In genomic region chr17:87532158-87532545, GRCm38 (mm10) we compare ENCODE assay signal across 9 mouse cellular contexts.
A peak's percentile ranks its signal among the peaks of the same experiment; 100 is the strongest.
DNase-seq lines count a peak whose midpoint lies in the region; ATAC-seq and TF ChIP-seq lines count a peak whose summit lies in the region.
"Had no signal": no experiment of that assay in that cellular context is flagged by ENCODE, and none has a peak within 500 bp of the region (broad histone marks: within the 10 kb centered on the region; RNA-seq: fewer than 3 reads in every experiment).

No protein-coding gene starts in this region.

- H3K9me3 ChIP-seq in heart, embryonic 10.5 days, result no peaks in the 10 kb centered on the region
- H3K9me3 ChIP-seq in limb, embryonic 10.5 days (replicated peaks), result no peaks in the 10 kb centered on the region
- H3K9me3 ChIP-seq in midbrain, embryonic 11.5 days (ENCODE audit: control insufficient read depth, low read length), result no peaks in the 10 kb centered on the region
- H3K9me3 ChIP-seq: G1E had no signal

- ATAC-seq in midbrain, embryonic 11.5 days (ENCODE audit: low FRiP score), result no peak

- H3K4me1 ChIP-seq in liver, adult 2 months (ENCODE audit: control insufficient read depth, insufficient read depth, low read length), result peaks cover 9% of the 10 kb centered on the region
- peaks cover 54% of the 10 kb centered on the region for H3K4me1 ChIP-seq in heart, embryonic 10.5 days
- H3K4me1 ChIP-seq in limb, embryonic 10.5 days, result peaks cover 35% of the 10 kb centered on the region
- peaks cover 15% of the 10 kb centered on the region for H3K4me1 ChIP-seq in midbrain, embryonic 11.5 days (ENCODE audit: control insufficient read depth, insufficient read depth, low read length)

- TF ChIP-seq POLR2A in liver, adult 2 months (IDR thresholded peaks at IDR 0.05; ENCODE audit: extremely low read depth, insufficient read depth, low read length), result no peak

- no peak overlapping the region for H3K4me3 ChIP-seq in liver, adult 2 months (ENCODE audit: insufficient read depth, low read depth, low read length)
- peak overlapping the region; percentile 58 for H3K4me3 ChIP-seq in heart, embryonic 10.5 days
- peak overlapping the region; percentile 55 for H3K4me3 ChIP-seq in limb, embryonic 10.5 days
- no peak overlapping the region for H3K4me3 ChIP-seq in midbrain, embryonic 11.5 days (ENCODE audit: low read depth, low read length)

- peak overlapping the region; percentile 55 for H3K4me2 ChIP-seq in midbrain, embryonic 11.5 days

- intact Hi-C loops in left cerebral cortex, postnatal 4 days (cut with DNase I), result no loop called here

- H3K27ac ChIP-seq in liver, adult 2 months (replicated peaks; ENCODE audit: insufficient read depth, low read depth, low read length), result peak overlapping the region; percentile 60
- H3K27ac ChIP-seq in heart, embryonic 10.5 days, result peak overlapping the region; percentile 89
- H3K27ac ChIP-seq in limb, embryonic 10.5 days, result peak overlapping the region; percentile 51
- H3K27ac ChIP-seq in midbrain, embryonic 11.5 days (ENCODE audit: low read depth, low read length), result no peak overlapping the region

- peak; percentile 22 for DNase-seq in liver, adult 2 months (ENCODE audit: extremely low read depth, low read depth, low spot score)
- DNase-seq in liver, result no peak
- DNase-seq in heart, embryonic 10.5 days (ENCODE audit: low spot score), result no peak
- DNase-seq in limb, embryonic 10.5 days (ENCODE audit: low spot score), result no peak
- no peak for DNase-seq in midbrain, embryonic 11.5 days (ENCODE audit: low spot score, missing footprints)
- no peak for DNase-seq in gastrocnemius, postnatal 10 days
- DNase-seq in layer of hippocampus, postnatal 36 days, result no peak
- no peak for DNase-seq in left cerebral cortex, postnatal 4 days

- 39% methylated on average over 9 of the region's 9 CpGs for WGBS in liver, adult 2 months
- WGBS in heart, embryonic 10.5 days, result 8% methylated on average over 9 of the region's 9 CpGs
- 19% methylated on average over 9 of the region's 9 CpGs for WGBS in limb, embryonic 10.5 days
- 11% methylated on average over 9 of the region's 9 CpGs for WGBS in midbrain, embryonic 11.5 days

- H3K36me3 ChIP-seq in liver, adult 2 months (ENCODE audit: control insufficient read depth, insufficient read depth, low read length), result no peaks in the 10 kb centered on the region
- no peaks in the 10 kb centered on the region for H3K36me3 ChIP-seq in heart, embryonic 10.5 days
- no peaks in the 10 kb centered on the region for H3K36me3 ChIP-seq in limb, embryonic 10.5 days
- H3K36me3 ChIP-seq in midbrain, embryonic 11.5 days (ENCODE audit: control insufficient read depth, insufficient read depth, low read length), result no peaks in the 10 kb centered on the region
- H3K36me3 ChIP-seq: G1E had no signal

- TF ChIP-seq CTCF in liver, adult 2 months (IDR thresholded peaks at IDR 0.05; ENCODE audit: low read depth, low read length), result no peak

- H3K27me3 ChIP-seq in liver, adult 2 months (ENCODE audit: control insufficient read depth, insufficient read depth, low read length), result no peaks in the 10 kb centered on the region
- no peaks in the 10 kb centered on the region for H3K27me3 ChIP-seq in heart, embryonic 10.5 days (ENCODE audit: insufficient read depth, poor library complexity, severe bottlenecking)
- H3K27me3 ChIP-seq in limb, embryonic 10.5 days (ENCODE audit: low read depth, poor library complexity, severe bottlenecking), result peaks cover 10% of the 10 kb centered on the region; the same call in 1 of the 2 replicates
- H3K27me3 ChIP-seq in midbrain, embryonic 11.5 days (ENCODE audit: control insufficient read depth, insufficient read depth, low read length), result no peaks in the 10 kb centered on the region; the same call in 1 of the 2 replicates

- no peaks in the 10 kb centered on the region for H3K79me2 ChIP-seq in liver, adult 2 months (ENCODE audit: control insufficient read depth, insufficient read depth, low read length)

- peak overlapping the region; percentile 9 for H3K9ac ChIP-seq in liver, adult 2 months (ENCODE audit: low read depth, low read length)
- peak overlapping the region; percentile 9; the same call in 1 of the 2 replicates for H3K9ac ChIP-seq in midbrain, embryonic 11.5 days (ENCODE audit: low read length)

Comparison
In these comparisons a context has a peak if more than half of its experiments do, and no peak if none do; other contexts are left out.
1. H3K4me3 ChIP-seq: peak in heart, embryonic 10.5 days (single experiment) and limb, embryonic 10.5 days (single experiment); none in liver, adult 2 months (single experiment) and midbrain, embryonic 11.5 days (single experiment).